Mouse (Mus musculus): Measurements from ENCODE around the gene Zfp36.

The Zfp36 gene

GRCm38 (mm10) chr7:28384162-28384561 lies 4.1 kb upstream of the Zfp36 start:
- DNase-seq (ENCODE audit: low spot score): no peak

GRCm38 (mm10) chr7:28383606-28384005 lies 3.6 kb upstream of the Zfp36 start:
- no peak for DNase-seq (ENCODE audit: low spot score)

GRCm38 (mm10) chr7:28382981-28383396 lies 2.9 kb upstream of the Zfp36 start:
- peak; percentile 59 for DNase-seq (ENCODE audit: low spot score)

- DNase-seq (ENCODE audit: low spot score): no peak
These were observed 2.4 kb upstream of the Zfp36 start for GRCm38 (mm10) chr7:28382347-28382951.

GRCm38 (mm10) chr7:28381938-28382337 lies 1.9 kb upstream of the Zfp36 start:
- peak; percentile 81 for DNase-seq (ENCODE audit: low spot score)

- peak; percentile 81 for DNase-seq (ENCODE audit: low spot score)
These were observed 1.2 kb upstream of the Zfp36 start for GRCm38 (mm10) chr7:28381017-28381790.

GRCm38 (mm10) chr7:28378769-28379651 lies 1.0 kb downstream of the Zfp36 start:
- DNase-seq (ENCODE audit: low spot score): peak; percentile 86

GRCm38 (mm10) chr7:28378066-28378690 lies 1.9 kb downstream of the Zfp36 start:
- no peak for DNase-seq (ENCODE audit: low spot score)

GRCm38 (mm10) chr7:28377190-28378065 lies 2.6 kb downstream of the Zfp36 start:
- DNase-seq (ENCODE audit: low spot score): no peak

- DNase-seq (ENCODE audit: low spot score): peak; percentile 67
These were observed 3.9 kb downstream of the Zfp36 start for GRCm38 (mm10) chr7:28376011-28376771.

- peak; percentile 90 for DNase-seq (ENCODE audit: low spot score)
These were observed 4.7 kb downstream of the Zfp36 start for GRCm38 (mm10) chr7:28375176-28375921.

- DNase-seq (ENCODE audit: low spot score): no peak
These were observed 5.4 kb downstream of the Zfp36 start for GRCm38 (mm10) chr7:28374647-28375046.

- no peak for DNase-seq (ENCODE audit: low spot score)
These were observed 6.1 kb downstream of the Zfp36 start for GRCm38 (mm10) chr7:28373891-28374495.

- DNase-seq (ENCODE audit: low spot score): peak; percentile 56
These were observed 6.9 kb downstream of the Zfp36 start for GRCm38 (mm10) chr7:28373131-28373581.

GRCm38 (mm10) chr7:28372251-28373108 lies 7.6 kb downstream of the Zfp36 start, which contains the start of gene Plekhg2:
Gene Plekhg2, minus strand, starts transcription at chr7:28372599.
- DNase-seq (ENCODE audit: low spot score): peak; percentile 98

- DNase-seq (ENCODE audit: low spot score): peak; percentile 51
These were observed 8.5 kb downstream of the Zfp36 start for GRCm38 (mm10) chr7:28371514-28371989.

- no peak for DNase-seq (ENCODE audit: low spot score)
These were observed 9.0 kb downstream of the Zfp36 start for GRCm38 (mm10) chr7:28370977-28371513.
